Mouse (Mus musculus): ENCODE measurements around the gene Rexo4. TPM values are rescaled to one million over a fixed set of nuclear protein-coding genes. Genes with fewer than 3 reads are reported as not detected.

The Rexo4 gene
- 19.3 and 22.8 TPM in 2 replicates for polyA plus RNA-seq (2012; rRNA removed)

DNA sequence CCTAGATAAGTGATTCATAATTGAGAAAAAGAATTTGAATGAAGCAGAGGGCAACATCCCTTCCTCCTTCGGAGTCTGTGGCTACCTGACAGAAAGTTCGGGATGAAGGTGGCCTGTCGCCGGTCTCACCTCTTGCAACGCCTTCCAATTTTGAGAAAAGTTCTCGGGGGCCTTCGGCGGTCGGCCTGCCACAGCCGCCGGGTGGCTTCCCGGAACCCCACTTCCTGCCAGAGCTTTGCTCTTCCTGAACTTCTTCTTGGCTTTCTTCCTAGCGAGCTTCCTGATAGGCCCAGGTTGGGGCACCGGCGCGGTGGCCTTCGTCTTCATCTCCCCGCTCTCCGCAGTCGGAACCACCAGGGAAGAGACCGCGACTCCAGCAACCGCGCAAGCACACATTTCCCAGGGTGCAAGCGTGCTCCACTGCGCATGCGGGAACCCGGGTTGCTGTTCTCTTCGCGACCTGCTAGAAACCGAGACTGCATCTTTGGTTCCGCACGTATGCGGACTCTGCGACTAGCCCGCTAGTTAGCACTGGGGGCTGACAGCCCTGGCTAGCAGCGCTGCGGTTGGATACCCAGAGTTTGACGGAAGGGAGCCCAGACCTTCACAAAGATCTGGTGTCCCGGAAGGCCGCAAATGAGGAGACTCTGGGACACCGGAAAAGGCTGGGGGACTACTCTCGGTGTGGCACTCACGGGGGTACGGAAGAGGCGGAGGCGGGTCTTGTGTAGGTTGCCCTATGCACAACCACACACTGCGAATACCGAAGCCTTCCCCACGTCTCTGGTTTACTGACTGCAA is at the start of gene Rexo4:
Rexo4 (minus strand) TSS at position 464 of the 801 bp plus-strand sequence.
- H3K4me3 ChIP-seq (ENCODE audit: extremely low read depth, insufficient read depth, insufficient read length), result peak within 1 kb of the TSS; percentile 81
- peak within 1 kb of the TSS; percentile 95 for H3K27ac ChIP-seq (ENCODE audit: insufficient read depth, low read length)
- TF ChIP-seq CTCF (IDR thresholded peaks at IDR 0.05; ENCODE audit: extremely low read depth, insufficient read depth, insufficient read length, insufficient replicate concordance) (no peak), POLR2A (IDR thresholded peaks at IDR 0.05; ENCODE audit: low read depth, low read length) (peak; percentile 56; the same call in 1 of the 2 replicates)
- under 1% methylated on average over 50 of the region's 50 CpGs for WGBS
- peak; percentile 85 to 92 for DNase-seq (ENCODE audit: low read depth in 1 of 2, low spot score in 2 of 2)
- peaks cover 8% of the 10 kb centered on the region for H3K36me3 ChIP-seq (ENCODE audit: control insufficient read depth, insufficient read depth, low read length)
- no peaks in the 10 kb centered on the region for H3K27me3 ChIP-seq (ENCODE audit: control insufficient read depth, insufficient read depth, low read length)
- H3K4me1 ChIP-seq (ENCODE audit: control insufficient read depth, insufficient read depth, insufficient read length), result peaks cover 8% of the 10 kb centered on the region; the same call in 1 of the 2 replicates

DNA sequence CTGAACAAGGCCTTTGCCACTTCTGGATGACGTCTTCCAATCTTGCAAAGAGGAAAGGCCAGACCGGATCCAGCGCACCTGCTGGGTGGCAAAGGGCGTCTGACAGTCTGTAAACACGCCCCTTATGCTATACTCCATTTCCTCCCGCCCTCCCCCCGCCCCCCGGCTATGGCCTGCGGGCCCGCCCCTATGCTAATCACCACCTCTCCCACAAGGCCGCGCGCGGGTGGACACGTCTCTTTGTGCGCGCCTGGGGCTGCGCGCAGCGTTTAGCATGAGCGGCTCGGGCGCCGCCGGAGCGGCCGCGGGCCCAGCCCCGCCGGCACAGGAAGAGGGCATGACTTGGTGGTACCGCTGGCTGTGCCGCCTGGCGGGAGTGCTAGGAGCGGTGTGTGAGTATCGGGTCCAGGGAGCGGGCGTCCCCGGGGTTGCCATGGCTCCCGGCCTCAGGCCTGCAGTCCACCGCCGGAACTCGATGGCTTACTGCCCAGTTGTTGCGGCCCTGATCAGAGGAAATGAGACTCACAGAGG is 45.6 kb upstream of the Rexo4 start, which contains the start of gene Cacfd1:
Cacfd1 (plus strand) TSS at position 213 of the 531 bp plus-strand sequence.
- peaks cover 4% of the 10 kb centered on the region; the same call in 1 of the 2 replicates for H3K36me3 ChIP-seq (ENCODE audit: control insufficient read depth, insufficient read depth, low read length)
- peaks cover 12% of the 10 kb centered on the region; the same call in 1 of the 2 replicates for H3K4me1 ChIP-seq (ENCODE audit: control insufficient read depth, insufficient read depth, insufficient read length)
- DNase-seq (ENCODE audit: low read depth in 1 of 2, low spot score in 2 of 2), result peak; percentile 86 to 88
- TF ChIP-seq POLR2A (IDR thresholded peaks at IDR 0.05; ENCODE audit: low read depth, low read length) (no peak), CTCF (IDR thresholded peaks at IDR 0.05; ENCODE audit: extremely low read depth, insufficient read depth, insufficient read length, insufficient replicate concordance) (no peak)
- under 1% methylated on average over 43 of the region's 43 CpGs for WGBS
- H3K27ac ChIP-seq (ENCODE audit: insufficient read depth, low read length), result peak within 1 kb of the TSS; percentile 69
- H3K4me3 ChIP-seq (ENCODE audit: extremely low read depth, insufficient read depth, insufficient read length), result peak within 1 kb of the TSS; percentile 73
- no peaks in the 10 kb centered on the region for H3K27me3 ChIP-seq (ENCODE audit: control insufficient read depth, insufficient read depth, low read length)

DNA sequence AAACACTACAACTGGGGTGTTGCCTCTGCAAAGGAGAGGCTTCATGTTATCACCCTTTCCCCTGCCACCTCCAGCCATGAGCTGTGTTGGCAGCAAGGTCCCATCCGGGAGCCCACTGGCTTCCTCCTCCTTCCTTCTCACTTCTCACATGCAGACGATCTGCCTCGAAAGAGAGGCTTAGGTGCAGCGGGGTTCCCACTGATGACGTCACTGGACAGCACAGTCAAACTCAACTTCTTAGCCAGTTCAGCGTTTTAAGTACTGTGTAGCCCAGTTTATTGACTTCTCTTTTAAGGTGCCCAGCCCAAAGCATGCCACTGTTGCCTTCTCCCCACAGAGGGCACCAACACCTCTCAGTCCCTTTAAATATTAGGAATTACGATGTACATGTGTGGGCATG is 43.5 kb upstream of the Rexo4 start:
- no peaks in the 10 kb centered on the region for H3K36me3 ChIP-seq (ENCODE audit: control insufficient read depth, insufficient read depth, low read length)
- no peak overlapping the region for H3K27ac ChIP-seq (ENCODE audit: insufficient read depth, low read length)
- no peaks in the 10 kb centered on the region for H3K27me3 ChIP-seq (ENCODE audit: control insufficient read depth, insufficient read depth, low read length)
- TF ChIP-seq CTCF (IDR thresholded peaks at IDR 0.05; ENCODE audit: extremely low read depth, insufficient read depth, insufficient read length, insufficient replicate concordance) (no peak), POLR2A (IDR thresholded peaks at IDR 0.05; ENCODE audit: low read depth, low read length) (no peak)
- WGBS, result 69% methylated on average over 7 of the region's 7 CpGs
- peaks cover 12% of the 10 kb centered on the region; the same call in 1 of the 2 replicates for H3K4me1 ChIP-seq (ENCODE audit: control insufficient read depth, insufficient read depth, insufficient read length)
- H3K4me3 ChIP-seq (ENCODE audit: extremely low read depth, insufficient read depth, insufficient read length), result no peak overlapping the region
- DNase-seq (ENCODE audit: low read depth in 1 of 2, low spot score in 2 of 2), result no peak

- H3K27me3 ChIP-seq (ENCODE audit: control insufficient read depth, insufficient read depth, low read length), result no peaks in the 10 kb centered on the region
- no peak overlapping the region for H3K27ac ChIP-seq (ENCODE audit: insufficient read depth, low read length)
- no peaks in the 10 kb centered on the region for H3K36me3 ChIP-seq (ENCODE audit: control insufficient read depth, insufficient read depth, low read length)
- DNase-seq (ENCODE audit: low read depth in 1 of 2, low spot score in 2 of 2), result no peak
- no peak overlapping the region for H3K4me3 ChIP-seq (ENCODE audit: extremely low read depth, insufficient read depth, insufficient read length)
- 76% methylated on average over 4 of the region's 4 CpGs for WGBS
- TF ChIP-seq CTCF (IDR thresholded peaks at IDR 0.05; ENCODE audit: extremely low read depth, insufficient read depth, insufficient read length, insufficient replicate concordance) (no peak), POLR2A (IDR thresholded peaks at IDR 0.05; ENCODE audit: low read depth, low read length) (no peak)
- peaks cover 12% of the 10 kb centered on the region; the same call in 1 of the 2 replicates for H3K4me1 ChIP-seq (ENCODE audit: control insufficient read depth, insufficient read depth, insufficient read length)
Measured at GRCm38 (mm10) chr2:27006255-27006654, 42.1 kb upstream of the Rexo4 start.

GRCm38 (mm10) chr2:26997993-26998392 is 33.8 kb upstream of the Rexo4 start:
- H3K4me3 ChIP-seq (ENCODE audit: extremely low read depth, insufficient read depth, insufficient read length), result no peak overlapping the region
- no peaks in the 10 kb centered on the region for H3K4me1 ChIP-seq (ENCODE audit: control insufficient read depth, insufficient read depth, insufficient read length)
- WGBS, result 93% methylated on average over 7 of the region's 7 CpGs
- H3K27ac ChIP-seq (ENCODE audit: insufficient read depth, low read length), result no peak overlapping the region
- DNase-seq (ENCODE audit: low read depth in 1 of 2, low spot score in 2 of 2), result no peak
- no peaks in the 10 kb centered on the region for H3K27me3 ChIP-seq (ENCODE audit: control insufficient read depth, insufficient read depth, low read length)
- no peaks in the 10 kb centered on the region for H3K36me3 ChIP-seq (ENCODE audit: control insufficient read depth, insufficient read depth, low read length)
- TF ChIP-seq POLR2A (IDR thresholded peaks at IDR 0.05; ENCODE audit: low read depth, low read length) (no peak), CTCF (IDR thresholded peaks at IDR 0.05; ENCODE audit: extremely low read depth, insufficient read depth, insufficient read length, insufficient replicate concordance) (no peak)

DNA sequence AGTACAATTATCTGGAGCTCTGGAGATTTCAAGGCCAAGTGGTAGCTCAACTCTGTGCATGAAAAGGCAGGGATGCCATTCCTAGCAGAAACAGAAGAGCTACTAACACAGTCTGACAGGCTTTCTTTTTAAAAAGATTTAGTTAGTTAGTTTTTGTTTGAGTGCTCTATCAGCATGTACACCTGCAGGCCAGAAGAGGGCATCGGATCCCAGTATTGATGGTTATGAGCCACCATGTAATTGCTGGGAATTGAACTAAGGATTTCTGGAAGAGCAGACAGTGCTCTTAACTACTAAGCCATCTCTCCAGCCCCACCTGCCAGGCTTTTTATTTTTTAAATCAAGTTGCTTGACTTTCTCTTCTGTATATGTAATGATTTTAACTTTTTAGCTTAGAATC is 33.3 kb upstream of the Rexo4 start:
- DNase-seq (ENCODE audit: low read depth in 1 of 2, low spot score in 2 of 2), result no peak
- WGBS, result 89% methylated on average over 1 of the region's 1 CpGs
- Histone ChIP-seq H3K36me3 (ENCODE audit: control insufficient read depth, insufficient read depth, low read length) (no peaks in the 10 kb centered on the region), H3K4me1 (ENCODE audit: control insufficient read depth, insufficient read depth, insufficient read length) (no peaks in the 10 kb centered on the region), H3K27ac (ENCODE audit: insufficient read depth, low read length) (no peak overlapping the region), H3K4me3 (ENCODE audit: extremely low read depth, insufficient read depth, insufficient read length) (no peak overlapping the region), H3K27me3 (ENCODE audit: control insufficient read depth, insufficient read depth, low read length) (no peaks in the 10 kb centered on the region)
- TF ChIP-seq POLR2A (IDR thresholded peaks at IDR 0.05; ENCODE audit: low read depth, low read length) (no peak), CTCF (IDR thresholded peaks at IDR 0.05; ENCODE audit: extremely low read depth, insufficient read depth, insufficient read length, insufficient replicate concordance) (no peak)

Data from spleen, adult 2 months (tissue).